Mouse (Mus musculus): ENCODE measurements at regions not wholly inside any gene's neighbourhood (a gene's known extent, or its start where the extent isn't known, plus 50 kb on each side); places are given as distances from the start of the nearest gene placed in this dataset.

- dilution Hi-C loops (cut with MboI; ENCODE audit: extremely low pct_ligation_motif_present, extremely low pct_unique_long_range_greater_than_20kb, low sequenced_read_pairs), result no loop called here
- no peak for TF ChIP-seq MEF2A (IDR thresholded peaks at IDR 0.05; ENCODE audit: borderline replicate concordance, low read depth, low read length)
- no peak for TF ChIP-seq E2F4 (IDR thresholded peaks at IDR 0.05; ENCODE audit: insufficient replicate concordance, low read depth, low read length)
- no peak for TF ChIP-seq CHD2 (IDR thresholded peaks at IDR 0.05; ENCODE audit: low read length)
- no peak for TF ChIP-seq UBTF (IDR thresholded peaks at IDR 0.05; ENCODE audit: low read depth, low read length)
- no peak for TF ChIP-seq ZKSCAN1 (IDR thresholded peaks at IDR 0.05; ENCODE audit: borderline replicate concordance, low read depth, low read length)
- no peak for TF ChIP-seq POLR2A (IDR thresholded peaks at IDR 0.05; ENCODE audit: low read depth, low read length)
- no peak for TF ChIP-seq EP300 (IDR thresholded peaks at IDR 0.05; ENCODE audit: low read length)
- TF ChIP-seq MAX (IDR thresholded peaks at IDR 0.05; ENCODE audit: low read length), result no peak
- TF ChIP-seq KAT2A (IDR thresholded peaks at IDR 0.05; ENCODE audit: insufficient replicate concordance, low read length), result no peak
- no peak for TF ChIP-seq JUND (conservative IDR thresholded peaks at IDR 0.05; ENCODE audit: low read depth, low read length)
- TF ChIP-seq RAD21 (IDR thresholded peaks at IDR 0.05; ENCODE audit: low read depth, low read length), result no peak
- TF ChIP-seq USF1 (IDR thresholded peaks at IDR 0.05; ENCODE audit: low read depth, low read length), result no peak
- no peak for TF ChIP-seq BHLHE40 (IDR thresholded peaks at IDR 0.05; ENCODE audit: low read depth, low read length)
- no peak for TF ChIP-seq CHD1 (IDR thresholded peaks at IDR 0.05; ENCODE audit: low read depth, low read length)
- no peak for TF ChIP-seq MAFK (IDR thresholded peaks at IDR 0.05; ENCODE audit: insufficient replicate concordance, low read length)
- no peak for TF ChIP-seq IRF4 (IDR thresholded peaks at IDR 0.05; ENCODE audit: low read depth, low read length)
- no peak for TF ChIP-seq NELFE (IDR thresholded peaks at IDR 0.05; ENCODE audit: low read depth, low read length)
- H3K27me3 ChIP-seq (replicated peaks), result no peaks in the 10 kb centered on the region
- no peaks in the 10 kb centered on the region for H3K36me3 ChIP-seq (replicated peaks in 1 of 2; ENCODE audit: control insufficient read depth in 1 of 2, insufficient read depth in 1 of 2, low read length in 1 of 2)
- no peaks in the 10 kb centered on the region for H3K9me3 ChIP-seq (replicated peaks; ENCODE audit: low read length)
- in situ Hi-C loops (cut with MboI; ENCODE audit: low pct_ligation_motif_present, low pct_unique_long_range_greater_than_20kb, low sequenced_read_pairs), result no loop called here
- H3K4me2 ChIP-seq (ENCODE audit: insufficient read depth, low read depth, poor library complexity, severe bottlenecking), result no peak overlapping the region
- no peak overlapping the region for H3K27ac ChIP-seq (ENCODE audit: insufficient read depth, low read depth)
- H3K79me2 ChIP-seq (replicated peaks; ENCODE audit: control insufficient read depth, extremely low read depth, insufficient read depth, poor library complexity, severe bottlenecking), result no peaks in the 10 kb centered on the region
- H3K4me3 ChIP-seq (replicated peaks in 1 of 3; ENCODE audit: low read depth in 2 of 3, low read length in 2 of 3, poor library complexity in 1 of 3), result no peak overlapping the region
- H3K4me1 ChIP-seq (ENCODE audit: control insufficient read depth in 1 of 2, insufficient read depth in 2 of 2), result peaks cover 0 to 7% of the 10 kb centered on the region in 2 experiments; a peak in 1 of 4 replicates
- DNase-seq (ENCODE audit: extremely low read depth), result no peak
- no peak overlapping the region for H3K9ac ChIP-seq (ENCODE audit: insufficient read depth, low read depth)
Observed at GRCm38 (mm10) chr2:63702333-63703096, 395.3 kb downstream of the Fign start.

GRCm38 (mm10) chr2:63701861-63702260 is 396.0 kb downstream of the Fign start:
- no peak overlapping the region for H3K27ac ChIP-seq (ENCODE audit: insufficient read depth, low read depth)
- no peak overlapping the region for H3K9ac ChIP-seq (ENCODE audit: insufficient read depth, low read depth)
- H3K36me3 ChIP-seq (replicated peaks in 1 of 2; ENCODE audit: control insufficient read depth in 1 of 2, insufficient read depth in 1 of 2, low read length in 1 of 2), result no peaks in the 10 kb centered on the region
- H3K27me3 ChIP-seq (replicated peaks), result no peaks in the 10 kb centered on the region
- dilution Hi-C loops (cut with MboI; ENCODE audit: extremely low pct_ligation_motif_present, extremely low pct_unique_long_range_greater_than_20kb, low sequenced_read_pairs) (no loop called here), in situ Hi-C loops (cut with MboI; ENCODE audit: low pct_ligation_motif_present, low pct_unique_long_range_greater_than_20kb, low sequenced_read_pairs) (no loop called here)
- DNase-seq (ENCODE audit: extremely low read depth), result no peak
- no peak for TF ChIP-seq POLR2AphosphoS2 (IDR thresholded peaks at IDR 0.05; ENCODE audit: low read depth, low read length)
- TF ChIP-seq ZMIZ1 (IDR thresholded peaks at IDR 0.05; ENCODE audit: low read depth, low read length), result no peak
- no peak for TF ChIP-seq ELF1 (IDR thresholded peaks at IDR 0.05; ENCODE audit: low read depth, low read length)
- no peak for TF ChIP-seq POLR2A (IDR thresholded peaks at IDR 0.05; ENCODE audit: low read depth, low read length)
- no peak for TF ChIP-seq USF1 (IDR thresholded peaks at IDR 0.05; ENCODE audit: low read depth, low read length)
- TF ChIP-seq USF2 (conservative IDR thresholded peaks at IDR 0.05; ENCODE audit: low read depth, low read length), result no peak
- no peak for TF ChIP-seq NRF1 (IDR thresholded peaks at IDR 0.05; ENCODE audit: low read depth, low read length)
- no peak for TF ChIP-seq TBP (conservative IDR thresholded peaks at IDR 0.05; ENCODE audit: low read depth, low read length)
- TF ChIP-seq PAX5 (IDR thresholded peaks at IDR 0.05; ENCODE audit: low read length), result no peak
- no peak for TF ChIP-seq MAZ (IDR thresholded peaks at IDR 0.05; ENCODE audit: low read depth, low read length)
- no peak for TF ChIP-seq MEF2A (IDR thresholded peaks at IDR 0.05; ENCODE audit: borderline replicate concordance, low read depth, low read length)
- no peak for TF ChIP-seq IRF4 (IDR thresholded peaks at IDR 0.05; ENCODE audit: low read depth, low read length)
- TF ChIP-seq EP300 (IDR thresholded peaks at IDR 0.05; ENCODE audit: low read length), result no peak
- no peak for TF ChIP-seq KAT2A (IDR thresholded peaks at IDR 0.05; ENCODE audit: insufficient replicate concordance, low read length)
- no peak for TF ChIP-seq GABPA (IDR thresholded peaks at IDR 0.05; ENCODE audit: insufficient replicate concordance, low read depth, low read length)
- no peak for TF ChIP-seq NELFE (IDR thresholded peaks at IDR 0.05; ENCODE audit: low read depth, low read length)
- no peak for TF ChIP-seq ZKSCAN1 (IDR thresholded peaks at IDR 0.05; ENCODE audit: borderline replicate concordance, low read depth, low read length)
- TF ChIP-seq E2F4 (IDR thresholded peaks at IDR 0.05; ENCODE audit: insufficient replicate concordance, low read depth, low read length), result no peak
- no peak for TF ChIP-seq BHLHE40 (IDR thresholded peaks at IDR 0.05; ENCODE audit: low read depth, low read length)
- no peaks in the 10 kb centered on the region for H3K79me2 ChIP-seq (replicated peaks; ENCODE audit: control insufficient read depth, extremely low read depth, insufficient read depth, poor library complexity, severe bottlenecking)
- H3K4me1 ChIP-seq (ENCODE audit: control insufficient read depth in 1 of 2, insufficient read depth in 2 of 2), result peaks cover 0 to 8% of the 10 kb centered on the region in 2 experiments; a peak in 1 of 4 replicates
- H3K9me3 ChIP-seq (replicated peaks; ENCODE audit: low read length), result no peaks in the 10 kb centered on the region
- no peak overlapping the region for H3K4me2 ChIP-seq (ENCODE audit: insufficient read depth, low read depth, poor library complexity, severe bottlenecking)
- H3K4me3 ChIP-seq (replicated peaks in 1 of 3; ENCODE audit: low read depth in 2 of 3, low read length in 2 of 3, poor library complexity in 1 of 3), result no peak overlapping the region

Measured in CH12.LX (cell line).